Mouse (Mus musculus): ENCODE measurements around the gene Ikbip. TPM values are rescaled to one million over a fixed set of nuclear protein-coding genes. Genes with fewer than 3 reads are reported as not detected.
A peak's percentile ranks its signal among the peaks of the same experiment; 100 is the strongest.

Gene Ikbip
- polyA plus RNA-seq, 1 experiment from 2014 or later: 25.3 TPM

DNA sequence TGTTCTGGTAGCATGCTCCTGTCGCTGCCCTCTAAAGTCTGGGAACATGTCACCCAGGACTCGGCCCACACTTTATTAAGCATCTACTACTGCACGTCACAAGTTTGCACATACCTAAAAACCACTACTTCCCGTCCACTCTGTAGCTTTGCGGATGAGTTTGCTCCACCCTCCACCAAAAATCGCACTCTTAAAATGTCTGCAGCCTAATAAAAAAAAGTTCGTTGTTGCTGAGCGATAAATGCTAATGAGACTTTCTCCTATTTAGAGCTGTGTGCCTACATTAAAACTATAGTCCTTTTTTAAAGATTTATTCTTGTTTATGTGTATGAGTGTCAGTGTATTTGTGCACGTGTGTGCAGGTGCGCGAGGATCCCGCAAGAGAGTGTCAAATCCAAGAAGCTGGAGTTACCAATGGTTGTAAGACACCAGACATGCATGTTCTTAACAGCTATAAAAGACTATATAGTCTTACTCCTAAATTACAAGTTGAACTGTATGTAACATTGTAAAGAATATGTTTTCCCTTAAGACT, 720 bp downstream of the Ikbip start:
- Histone ChIP-seq H3K9ac (replicated peaks) (peak overlapping the region; percentile 84), H3K27me3 (no peaks in the 10 kb centered on the region), H3K4me2 (replicated peaks) (peak overlapping the region; percentile 70), H3K4me1 (peaks cover 3% of the 10 kb centered on the region; the same call in 1 of the 2 replicates), H3K36me3 (peaks cover 7% of the 10 kb centered on the region; the same call in 1 of the 2 replicates), H3K27ac (replicated peaks) (peak overlapping the region; percentile 73), H3K9me3 (no peaks in the 10 kb centered on the region), H3K4me3 (peak overlapping the region; percentile 87)
- ATAC-seq (ENCODE audit: low FRiP score, low read depth): no peak
- WGBS: 53% methylated on average over 12 of the region's 12 CpGs

DNA sequence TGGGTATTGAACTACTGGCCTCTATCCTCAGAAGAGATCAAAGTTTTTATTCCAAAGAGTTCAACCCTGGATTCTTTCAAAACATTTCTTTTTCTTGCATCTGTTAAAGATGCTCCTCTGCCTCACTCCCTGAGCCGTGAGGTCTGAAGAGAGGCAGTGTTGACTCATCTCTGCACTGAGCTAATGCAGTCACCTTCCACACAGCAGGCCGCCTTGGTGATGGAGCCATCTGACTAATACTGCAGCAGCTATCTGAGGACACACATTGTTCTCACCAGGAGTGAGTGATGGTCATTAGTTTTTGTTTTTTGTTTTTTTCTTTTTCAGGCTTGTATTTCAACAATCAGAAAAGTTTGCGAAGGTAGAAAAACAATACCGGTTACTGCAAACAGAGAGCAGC, 10.1 kb downstream of the Ikbip start:
- ATAC-seq (ENCODE audit: low FRiP score, low read depth): no peak
- 91% methylated on average over 4 of the region's 4 CpGs for WGBS
- Histone ChIP-seq H3K36me3 (peaks cover 10% of the 10 kb centered on the region), H3K27me3 (no peaks in the 10 kb centered on the region), H3K9ac (replicated peaks) (no peak overlapping the region), H3K4me3 (no peak overlapping the region), H3K9me3 (no peaks in the 10 kb centered on the region), H3K4me1 (no peaks in the 10 kb centered on the region), H3K4me2 (replicated peaks) (no peak overlapping the region), H3K27ac (replicated peaks) (no peak overlapping the region)

DNA sequence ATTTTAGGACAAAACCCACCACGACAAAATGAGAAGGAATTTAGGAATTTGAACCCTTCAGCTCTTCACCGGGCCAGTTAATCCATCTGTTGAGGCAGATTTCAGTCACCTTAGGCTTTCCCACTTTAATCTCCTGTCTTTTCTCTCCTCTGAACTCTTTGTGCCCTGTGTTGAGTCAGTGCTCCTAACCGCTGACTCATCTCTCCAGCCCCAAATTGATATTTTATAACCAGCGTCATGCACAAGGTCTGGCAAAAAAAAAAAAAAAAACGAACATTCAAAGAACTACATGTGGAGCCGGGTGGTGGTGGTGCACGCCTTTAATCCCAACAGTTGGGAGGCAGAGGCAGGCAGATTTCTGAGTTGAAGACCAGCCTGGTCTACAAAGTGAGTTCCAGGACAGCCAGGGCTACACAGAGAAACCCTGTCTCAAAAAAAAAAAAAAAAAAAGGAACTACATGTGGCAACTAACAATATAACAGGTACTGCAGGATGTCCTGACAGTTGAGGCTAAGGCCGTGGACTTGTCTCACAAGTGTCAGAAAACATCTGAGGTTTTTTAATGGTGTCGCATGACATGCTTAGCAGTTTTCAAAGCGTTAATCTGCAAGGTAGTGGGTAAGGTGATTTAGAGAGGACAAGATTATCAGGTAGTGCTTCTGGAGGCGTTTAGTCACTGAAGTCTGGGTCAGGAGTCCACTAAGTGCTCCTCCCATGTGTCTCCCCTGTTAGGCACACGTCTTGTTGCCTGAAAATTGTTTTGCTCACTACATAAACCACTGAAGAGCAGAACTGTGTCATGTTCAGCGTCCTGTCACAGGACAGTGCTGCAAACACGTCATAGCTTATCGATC, 11.7 kb downstream of the Ikbip start:
- H3K36me3 ChIP-seq: peaks cover 10% of the 10 kb centered on the region
- no peak overlapping the region for H3K4me3 ChIP-seq
- H3K4me2 ChIP-seq (replicated peaks): no peak overlapping the region
- H3K27me3 ChIP-seq: no peaks in the 10 kb centered on the region
- H3K9ac ChIP-seq (replicated peaks): no peak overlapping the region
- no peaks in the 10 kb centered on the region for H3K4me1 ChIP-seq
- no peak for ATAC-seq (ENCODE audit: low FRiP score, low read depth)
- H3K9me3 ChIP-seq: no peaks in the 10 kb centered on the region
- WGBS: 89% methylated on average over 15 of the region's 15 CpGs
- no peak overlapping the region for H3K27ac ChIP-seq (replicated peaks)

DNA sequence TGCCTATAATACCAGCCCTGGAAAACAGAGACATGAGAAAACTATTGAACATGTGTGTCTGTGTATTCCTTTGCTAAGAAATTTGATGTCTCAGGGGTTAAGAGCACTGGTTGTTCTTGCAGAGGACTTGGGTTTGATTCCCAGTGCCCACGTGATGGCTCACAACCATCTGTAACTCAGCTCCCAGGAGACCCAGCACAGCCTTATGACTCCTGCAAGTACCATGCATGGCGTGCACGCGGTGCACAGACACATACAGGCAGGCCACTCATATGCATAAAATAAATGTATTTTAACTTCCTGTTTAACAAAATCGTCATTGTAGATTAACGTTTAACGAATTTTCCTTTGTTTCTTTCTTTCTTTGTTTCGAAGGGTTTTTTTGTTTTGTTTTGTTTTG, 15.3 kb downstream of the Ikbip start:
- H3K27me3 ChIP-seq: no peaks in the 10 kb centered on the region
- no peak overlapping the region for H3K27ac ChIP-seq (replicated peaks)
- H3K36me3 ChIP-seq: peaks cover 20% of the 10 kb centered on the region
- no peak overlapping the region for H3K4me2 ChIP-seq (replicated peaks)
- ATAC-seq (ENCODE audit: low FRiP score, low read depth): no peak
- H3K4me1 ChIP-seq: no peaks in the 10 kb centered on the region
- 94% methylated on average over 8 of the region's 8 CpGs for WGBS
- H3K4me3 ChIP-seq: no peak overlapping the region
- H3K9me3 ChIP-seq: no peaks in the 10 kb centered on the region
- no peak overlapping the region for H3K9ac ChIP-seq (replicated peaks)

DNA sequence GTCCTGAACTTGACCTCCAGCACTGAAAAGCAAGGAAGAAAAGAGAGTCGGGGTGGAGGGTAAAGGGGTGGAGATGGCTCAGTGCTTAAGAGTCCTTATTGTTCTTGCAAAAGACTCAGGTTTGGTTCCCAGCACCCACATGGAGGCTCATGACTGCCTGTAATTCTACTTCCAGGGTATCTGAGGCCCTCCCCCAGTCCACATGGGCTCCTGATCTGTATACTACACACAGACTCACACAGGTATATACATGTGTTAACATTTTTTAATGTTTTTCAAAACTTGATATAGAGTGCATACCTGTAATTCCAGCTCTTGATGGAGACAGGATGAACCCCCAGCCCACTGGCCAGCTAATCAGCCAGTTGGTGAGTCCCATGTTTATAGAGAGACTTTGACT, 17.4 kb downstream of the Ikbip start:
- H3K36me3 ChIP-seq: peaks cover 11% of the 10 kb centered on the region; the same call in 1 of the 2 replicates
- no peaks in the 10 kb centered on the region for H3K27me3 ChIP-seq
- no peaks in the 10 kb centered on the region for H3K9me3 ChIP-seq
- WGBS: 58% methylated on average over 1 of the region's 1 CpGs
- H3K27ac ChIP-seq (replicated peaks): no peak overlapping the region
- no peak for ATAC-seq (ENCODE audit: low FRiP score, low read depth)
- H3K9ac ChIP-seq (replicated peaks): no peak overlapping the region
- H3K4me3 ChIP-seq: no peak overlapping the region
- H3K4me2 ChIP-seq (replicated peaks): no peak overlapping the region
- no peaks in the 10 kb centered on the region for H3K4me1 ChIP-seq

DNA sequence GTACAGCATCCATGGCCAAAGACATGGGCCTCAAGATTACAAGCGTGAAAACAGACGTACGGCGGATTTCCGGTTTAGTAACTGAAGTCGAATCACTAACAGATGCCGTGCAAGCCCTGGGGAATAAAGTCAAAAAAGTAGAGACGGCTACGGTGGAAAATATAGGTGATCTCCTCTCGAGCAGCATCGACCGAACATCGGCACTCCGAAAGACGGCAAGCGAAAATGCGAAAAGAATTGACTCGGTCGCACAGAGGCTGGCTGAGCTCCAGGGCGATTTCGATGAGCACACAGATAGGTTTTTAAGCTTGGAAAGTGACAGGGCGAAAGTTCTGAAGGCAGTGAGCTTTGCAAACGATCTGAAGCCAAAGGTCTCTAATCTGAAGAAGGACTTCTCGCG, 19.2 kb downstream of the Ikbip start:
- ATAC-seq (ENCODE audit: low FRiP score, low read depth): no peak
- H3K4me2 ChIP-seq (replicated peaks): no peak overlapping the region
- H3K4me3 ChIP-seq: no peak overlapping the region
- H3K9ac ChIP-seq (replicated peaks): no peak overlapping the region
- peaks cover 11% of the 10 kb centered on the region; the same call in 1 of the 2 replicates for H3K36me3 ChIP-seq
- no peaks in the 10 kb centered on the region for H3K9me3 ChIP-seq
- H3K27me3 ChIP-seq: no peaks in the 10 kb centered on the region
- H3K4me1 ChIP-seq: no peaks in the 10 kb centered on the region
- H3K27ac ChIP-seq (replicated peaks): no peak overlapping the region
- 96% methylated on average over 25 of the region's 25 CpGs for WGBS

DNA sequence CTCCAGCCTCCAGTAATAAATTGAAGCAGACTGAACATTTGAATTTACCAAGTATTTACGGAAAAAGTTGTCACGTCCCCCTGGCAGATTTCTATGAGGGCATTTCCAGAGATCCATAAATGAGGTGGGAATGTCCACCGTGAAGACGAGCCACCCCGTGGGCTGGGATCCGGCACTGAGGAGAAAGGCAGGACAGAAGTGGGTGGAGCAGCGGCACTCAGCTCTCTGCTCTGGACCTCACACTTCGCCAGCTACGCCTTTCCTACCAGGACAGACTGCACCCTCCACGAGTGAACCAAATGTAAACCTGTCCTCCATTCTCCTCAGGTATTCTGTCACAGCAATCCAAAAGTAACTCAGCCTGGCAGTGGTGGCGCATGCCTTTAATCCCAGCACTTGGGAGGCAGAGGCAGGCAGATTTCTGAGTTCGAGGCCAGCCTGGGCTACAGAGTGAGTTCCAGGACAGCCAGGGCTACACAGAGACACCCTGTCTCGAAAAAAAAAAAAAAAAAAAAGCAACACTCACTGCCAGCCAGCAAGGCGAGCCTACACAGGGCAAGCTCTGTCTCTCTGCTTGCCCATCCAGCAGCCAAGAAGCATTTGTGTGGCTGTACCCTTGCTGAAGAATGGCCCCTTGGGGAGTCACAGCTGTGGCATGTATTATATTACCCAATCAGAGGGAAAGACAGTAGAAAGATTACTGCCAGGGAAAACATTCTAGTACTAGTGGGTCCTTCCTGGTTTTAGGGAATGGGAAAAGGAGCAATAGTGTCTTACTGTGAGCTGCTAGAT, 20.3 kb downstream of the Ikbip start:
- H3K27me3 ChIP-seq: no peaks in the 10 kb centered on the region
- no peak overlapping the region for H3K4me2 ChIP-seq (replicated peaks)
- no peak overlapping the region for H3K9ac ChIP-seq (replicated peaks)
- peaks cover 11% of the 10 kb centered on the region; the same call in 1 of the 2 replicates for H3K36me3 ChIP-seq
- H3K27ac ChIP-seq (replicated peaks): no peak overlapping the region
- WGBS: 91% methylated on average over 14 of the region's 14 CpGs
- H3K4me1 ChIP-seq: no peaks in the 10 kb centered on the region
- no peaks in the 10 kb centered on the region for H3K9me3 ChIP-seq
- no peak for ATAC-seq (ENCODE audit: low FRiP score, low read depth)
- H3K4me3 ChIP-seq: no peak overlapping the region

DNA sequence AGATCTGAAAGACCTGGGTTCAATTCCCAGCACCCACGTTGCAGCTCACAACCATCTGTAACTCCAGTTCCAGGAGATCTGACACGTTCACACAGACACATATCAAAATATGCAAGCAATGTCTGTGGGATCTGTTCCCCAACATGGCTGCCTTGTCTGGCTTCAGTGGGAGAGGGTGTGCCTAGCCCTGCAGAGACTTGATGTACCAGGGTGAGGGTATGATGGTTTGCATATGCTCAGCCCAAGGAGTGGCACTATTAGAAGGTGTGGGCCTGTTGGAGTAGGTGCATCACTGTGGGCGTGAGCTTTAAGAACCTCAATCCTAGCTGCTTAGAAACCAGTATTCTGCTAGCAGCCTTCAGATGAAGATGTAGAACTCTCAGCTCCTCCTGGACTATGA, 23.2 kb downstream of the Ikbip start:
- ATAC-seq (ENCODE audit: low FRiP score, low read depth): no peak
- H3K27me3 ChIP-seq: no peaks in the 10 kb centered on the region
- no peaks in the 10 kb centered on the region for H3K4me1 ChIP-seq
- 82% methylated on average over 3 of the region's 3 CpGs for WGBS
- no peak overlapping the region for H3K27ac ChIP-seq (replicated peaks)
- H3K36me3 ChIP-seq: peaks cover 11% of the 10 kb centered on the region; the same call in 1 of the 2 replicates
- H3K4me3 ChIP-seq: no peak overlapping the region
- H3K4me2 ChIP-seq (replicated peaks): no peak overlapping the region
- H3K9ac ChIP-seq (replicated peaks): no peak overlapping the region
- H3K9me3 ChIP-seq: no peaks in the 10 kb centered on the region

DNA sequence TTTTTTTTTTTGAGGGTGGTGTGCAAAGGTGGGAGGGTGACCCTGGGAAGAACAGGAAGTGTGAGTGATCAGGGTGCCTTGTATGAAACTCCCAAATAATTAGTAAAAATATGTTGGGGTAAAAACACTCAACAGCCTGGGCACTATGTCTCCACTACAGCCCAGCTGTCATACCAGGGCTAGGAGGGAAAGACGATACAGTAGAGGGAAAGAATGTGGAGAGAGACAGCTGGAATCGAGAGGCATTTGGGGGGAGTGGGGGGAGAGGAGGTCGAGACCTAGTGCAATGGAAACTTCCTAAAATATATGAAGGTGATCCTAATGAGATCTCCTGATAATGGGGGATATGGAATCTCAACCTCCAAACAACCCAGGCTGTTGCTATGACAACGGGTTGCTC, 27.1 kb downstream of the Ikbip start:
- no peak overlapping the region for H3K4me3 ChIP-seq
- ATAC-seq (ENCODE audit: low FRiP score, low read depth): no peak
- no peak overlapping the region for H3K27ac ChIP-seq (replicated peaks)
- 76% methylated on average over 4 of the region's 4 CpGs for WGBS
- H3K36me3 ChIP-seq: peaks cover 25% of the 10 kb centered on the region
- no peaks in the 10 kb centered on the region for H3K9me3 ChIP-seq
- H3K27me3 ChIP-seq: no peaks in the 10 kb centered on the region
- no peak overlapping the region for H3K9ac ChIP-seq (replicated peaks)
- no peak overlapping the region for H3K4me2 ChIP-seq (replicated peaks)
- no peaks in the 10 kb centered on the region for H3K4me1 ChIP-seq

DNA sequence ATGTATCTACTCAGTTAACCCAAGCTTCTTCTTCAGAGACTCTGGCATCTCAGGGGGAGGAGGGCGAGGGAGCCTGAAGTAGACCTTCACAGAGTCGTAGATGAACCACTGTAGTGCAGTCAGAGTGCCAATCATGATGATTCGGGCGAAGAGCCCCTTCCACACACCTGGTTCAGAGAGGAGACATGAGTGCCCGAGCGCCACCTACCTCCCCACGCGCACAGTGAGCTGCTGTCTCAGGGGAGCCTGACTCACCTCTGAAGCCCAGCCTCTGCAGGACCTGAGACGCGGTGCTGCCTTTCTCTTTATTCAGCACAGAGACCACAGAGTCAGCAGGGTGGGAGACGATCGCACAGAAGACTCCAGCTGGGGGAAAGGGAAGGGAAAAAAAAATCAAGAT, 34.2 kb downstream of the Ikbip start:
- Histone ChIP-seq H3K9ac (replicated peaks) (no peak overlapping the region), H3K27ac (replicated peaks) (no peak overlapping the region), H3K36me3 (peaks cover 88% of the 10 kb centered on the region), H3K4me1 (peaks cover 2% of the 10 kb centered on the region), H3K4me3 (no peak overlapping the region), H3K9me3 (no peaks in the 10 kb centered on the region), H3K4me2 (replicated peaks) (no peak overlapping the region), H3K27me3 (no peaks in the 10 kb centered on the region)
- ATAC-seq (ENCODE audit: low FRiP score, low read depth): no peak
- 96% methylated on average over 12 of the region's 12 CpGs for WGBS

DNA sequence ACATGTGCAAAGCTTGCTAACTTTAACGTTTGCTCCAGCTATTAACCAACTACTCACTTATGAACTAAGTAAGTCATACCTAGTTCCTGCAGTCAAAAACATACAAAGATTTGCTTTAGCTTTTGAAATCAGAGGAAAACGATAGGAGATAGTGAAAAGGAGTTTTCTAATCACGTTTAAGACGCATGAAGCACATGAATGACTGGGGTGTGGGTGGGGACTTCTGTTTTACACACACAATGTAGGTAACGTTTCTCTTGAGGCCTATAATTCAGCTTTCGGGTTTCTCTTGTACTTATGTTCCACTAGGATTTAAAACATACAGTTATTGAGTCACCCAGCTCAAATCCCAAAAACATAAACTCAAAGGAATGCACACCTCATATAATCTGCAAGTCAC, 39.9 kb downstream of the Ikbip start:
- peaks cover 19% of the 10 kb centered on the region for H3K4me1 ChIP-seq
- peak overlapping the region; percentile 100 for H3K4me3 ChIP-seq
- H3K9me3 ChIP-seq: no peaks in the 10 kb centered on the region
- ATAC-seq (ENCODE audit: low FRiP score, low read depth): no peak
- H3K4me2 ChIP-seq (replicated peaks): peak overlapping the region; percentile 80
- 43% methylated on average over 6 of the region's 6 CpGs for WGBS
- H3K27ac ChIP-seq (replicated peaks): no peak overlapping the region
- H3K27me3 ChIP-seq: no peaks in the 10 kb centered on the region
- H3K36me3 ChIP-seq: peaks cover 40% of the 10 kb centered on the region
- H3K9ac ChIP-seq (replicated peaks): peak overlapping the region; percentile 97

DNA sequence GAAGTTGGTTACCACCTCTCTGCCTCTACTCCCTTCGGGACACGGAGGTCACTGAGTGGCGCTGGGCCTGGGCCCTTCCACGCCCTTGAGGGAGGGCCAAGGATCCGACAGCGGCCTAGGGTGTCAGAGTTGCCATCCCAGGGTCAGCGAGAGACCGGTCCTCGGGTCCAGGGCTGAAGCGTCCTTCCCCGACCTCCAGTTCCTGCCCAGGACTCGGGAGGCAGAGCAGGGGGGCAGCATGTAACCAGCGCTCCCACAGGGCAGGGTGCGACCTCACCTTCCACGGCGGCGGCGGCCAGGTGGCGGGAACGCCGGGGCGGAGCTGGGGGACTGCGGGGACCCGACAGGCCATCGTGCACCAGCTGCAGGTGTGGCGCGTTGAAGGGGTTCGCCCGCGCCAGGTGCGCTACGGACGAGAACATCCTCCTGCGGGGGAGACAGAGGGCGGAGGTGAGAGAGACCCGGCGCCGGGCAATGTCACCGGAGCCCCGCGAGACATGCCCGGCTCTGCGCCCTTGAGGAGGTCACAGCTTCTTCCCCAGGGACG, 40.6 kb downstream of the Ikbip start:
- Histone ChIP-seq H3K4me3 (peak overlapping the region; percentile 100), H3K9me3 (no peaks in the 10 kb centered on the region), H3K4me2 (replicated peaks) (peak overlapping the region; percentile 80), H3K9ac (replicated peaks) (peak overlapping the region; percentile 97), H3K4me1 (peaks cover 19% of the 10 kb centered on the region), H3K27ac (replicated peaks) (peak overlapping the region; percentile 88), H3K36me3 (peaks cover 33% of the 10 kb centered on the region), H3K27me3 (no peaks in the 10 kb centered on the region)
- under 1% methylated on average over 44 of the region's 44 CpGs for WGBS
- peak; percentile 64 for ATAC-seq (ENCODE audit: low FRiP score, low read depth)

Data from midbrain, embryonic 12.5 days (tissue).